Mouse (Mus musculus): ENCODE data around the gene Crk.

Crk gene

DNA sequence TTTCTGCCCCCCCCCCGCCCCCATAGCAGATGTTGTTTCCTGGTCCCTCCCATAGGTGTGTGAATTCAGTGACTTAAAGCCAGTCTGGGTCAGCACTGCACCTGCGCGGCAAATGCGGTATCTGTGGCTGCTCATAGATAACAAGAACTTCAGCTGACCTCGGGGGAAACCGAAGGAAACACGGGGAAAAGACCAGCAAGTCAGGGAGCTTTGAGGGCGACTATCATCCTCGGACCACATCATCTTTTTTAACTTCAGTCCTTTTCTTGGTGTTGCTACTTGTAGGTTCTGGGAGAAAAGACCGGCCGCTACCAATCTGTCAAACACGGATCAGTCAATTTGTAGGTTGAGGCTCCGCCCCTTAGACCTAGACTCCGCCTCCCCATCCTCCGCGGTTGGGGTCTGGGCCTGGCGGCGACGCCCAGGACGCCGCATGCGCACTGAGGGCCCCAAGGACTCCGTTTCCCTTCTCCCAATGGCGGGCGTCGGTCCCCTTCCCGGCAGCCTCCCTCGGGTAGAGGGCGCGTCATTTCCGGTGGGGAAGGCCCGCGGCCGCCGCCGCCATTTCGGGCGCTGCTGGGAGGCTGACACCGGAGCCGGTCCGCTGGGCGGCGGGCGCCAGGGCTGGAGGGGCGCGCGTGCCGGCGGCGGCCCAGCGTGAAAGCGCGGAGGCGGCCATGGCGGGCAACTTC is at the start of gene Crk:
Gene Crk, plus strand, starts transcription at position 513 of the 692 bp plus-strand sequence.
- DNase-seq (ENCODE audit: low read depth, low spot score), result peak; percentile 91

DNA sequence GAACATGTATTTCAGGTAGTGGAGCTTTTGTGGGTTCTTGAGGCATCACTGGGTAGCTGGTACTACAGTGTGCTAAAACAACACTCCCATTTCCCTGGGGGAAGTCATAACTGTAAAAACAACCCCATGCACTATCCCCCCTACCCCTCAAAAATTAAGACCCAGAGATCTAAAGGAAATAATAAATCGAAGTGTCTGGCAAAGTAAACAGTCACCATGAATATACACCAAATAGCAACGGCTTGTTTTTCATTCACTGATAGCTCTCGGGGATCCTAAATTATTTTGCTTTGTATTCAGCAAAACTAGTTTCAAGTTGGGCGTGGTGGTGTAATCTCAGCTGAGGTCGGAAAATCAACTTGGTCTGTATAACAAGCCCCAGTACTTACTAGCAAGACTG is 49.0 kb upstream of the Crk start:
- no peak for DNase-seq (ENCODE audit: low read depth, low spot score)

DNA sequence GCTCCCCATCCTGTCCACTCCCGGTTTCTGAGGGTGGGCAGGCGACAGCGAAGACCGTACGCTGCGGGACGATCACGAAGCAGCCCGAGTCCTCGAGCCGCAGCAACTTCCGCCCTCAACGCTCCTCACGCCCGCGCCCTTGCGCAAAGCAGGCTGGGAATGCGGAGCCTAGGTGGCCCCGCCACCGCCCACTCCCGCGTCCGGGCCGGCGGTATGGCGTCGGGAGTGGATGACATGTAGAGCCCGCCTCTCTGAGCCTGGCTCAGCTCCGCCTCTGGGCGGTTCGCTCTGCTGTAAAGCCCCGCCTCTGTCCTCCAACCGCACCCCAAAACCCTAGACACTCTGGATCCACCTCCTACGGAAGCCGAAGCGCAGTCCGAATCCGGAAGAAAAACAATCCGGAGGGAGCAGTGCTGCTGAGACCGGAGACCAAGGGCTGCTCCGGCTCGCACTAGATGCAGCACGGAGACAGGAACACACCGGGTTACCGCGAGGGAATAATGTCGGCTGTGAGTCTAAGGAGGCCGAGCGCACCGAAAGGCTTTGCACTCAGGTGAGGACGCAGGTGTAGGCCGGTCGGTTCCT is 48.3 kb upstream of the Crk start, which contains the start of gene Inpp5k:
Gene Inpp5k, plus strand, starts transcription at position 344 of the 585 bp plus-strand sequence.
- DNase-seq (ENCODE audit: low read depth, low spot score), result peak; percentile 96

GRCm38 (mm10) chr11:75631561-75632225 is 47.4 kb upstream of the Crk start:
- no peak for DNase-seq (ENCODE audit: low read depth, low spot score)

DNA sequence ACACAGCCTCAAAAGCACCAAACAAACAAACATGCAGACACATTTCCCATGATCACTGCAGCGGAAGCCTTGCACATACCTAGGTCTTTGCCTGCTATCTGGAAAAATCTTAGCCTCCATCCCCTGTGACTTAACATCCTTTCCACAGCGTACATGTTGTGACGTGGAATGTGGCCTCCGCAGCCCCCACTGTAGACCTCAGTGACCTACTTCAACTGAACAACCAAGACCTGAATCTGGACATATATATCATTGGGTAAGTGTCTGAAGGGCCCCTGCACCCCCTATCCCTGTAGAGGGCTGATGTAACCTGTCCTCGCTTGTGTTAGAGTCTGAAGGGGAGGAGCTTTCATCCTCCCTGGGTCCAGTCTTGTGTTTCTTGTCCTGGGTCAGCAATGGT is 46.1 kb upstream of the Crk start:
- no peak for DNase-seq (ENCODE audit: low read depth, low spot score)

DNA sequence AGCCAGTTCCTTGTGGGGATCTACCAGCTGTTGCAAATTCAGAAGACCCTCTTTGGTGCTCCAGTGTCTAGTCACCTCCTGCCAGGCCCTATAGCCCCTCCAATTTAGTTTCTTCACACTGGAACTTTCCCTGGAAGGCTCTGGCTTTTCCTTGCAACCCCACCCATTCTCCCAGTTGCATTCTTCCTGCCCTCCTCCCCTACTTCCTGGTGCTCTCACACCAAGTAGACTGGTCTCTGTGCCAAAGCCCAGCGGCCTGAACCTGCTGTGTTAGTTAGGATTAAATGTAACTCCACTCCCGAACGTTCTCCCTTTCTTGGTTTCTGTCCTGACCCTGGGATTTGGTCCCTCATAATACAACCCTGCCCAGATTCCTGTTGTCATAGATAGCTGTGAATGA is 44.3 kb upstream of the Crk start:
- DNase-seq (ENCODE audit: low read depth, low spot score), result no peak

DNA sequence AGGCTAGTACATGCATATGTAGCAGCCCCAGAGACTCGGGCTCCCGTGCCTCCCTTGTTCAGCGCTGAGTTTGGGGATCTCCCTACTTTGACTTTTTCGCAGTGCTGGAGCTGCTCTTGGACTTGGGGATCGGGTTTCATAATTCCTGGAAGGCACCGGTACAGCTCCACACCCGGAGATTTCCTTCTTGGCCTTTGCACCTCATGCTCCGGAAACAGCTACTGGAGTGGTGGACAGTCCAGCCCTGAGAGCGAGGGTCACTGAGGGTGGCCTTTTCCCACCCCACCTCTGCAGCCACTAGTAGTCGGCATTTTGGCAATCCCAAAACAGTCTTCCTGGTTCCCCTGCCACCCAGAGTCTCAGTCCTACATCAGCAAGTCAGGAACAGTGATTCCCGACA is 43.7 kb upstream of the Crk start:
- DNase-seq (ENCODE audit: low read depth, low spot score), result no peak

GRCm38 (mm10) chr11:75643323-75643722 is 35.7 kb upstream of the Crk start:
- DNase-seq (ENCODE audit: low read depth, low spot score), result no peak

DNA sequence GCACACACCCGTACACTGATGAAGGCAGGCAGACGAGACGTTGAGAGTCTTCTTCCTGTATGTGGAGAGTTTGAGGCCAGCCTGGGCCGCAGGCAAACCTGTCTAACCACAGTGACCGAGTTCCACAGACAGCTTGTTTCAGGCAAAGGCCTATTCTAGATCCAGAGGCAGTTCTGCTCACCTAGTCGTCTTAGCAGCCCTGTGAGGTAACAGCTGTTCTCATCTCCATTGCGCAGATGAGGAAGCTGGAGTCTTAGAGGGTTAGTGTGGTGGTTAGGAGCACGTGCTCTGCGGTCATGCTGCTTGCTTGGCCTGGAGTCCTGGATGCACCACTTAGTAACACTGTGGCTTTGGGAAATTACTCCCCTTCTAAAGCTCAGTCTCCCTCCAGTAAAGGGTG is 34.4 kb upstream of the Crk start:
- no peak for DNase-seq (ENCODE audit: low read depth, low spot score)

GRCm38 (mm10) chr11:75647681-75648211 is 31.3 kb upstream of the Crk start:
- no peak for DNase-seq (ENCODE audit: low read depth, low spot score)

GRCm38 (mm10) chr11:75649155-75649561 is 29.9 kb upstream of the Crk start:
- DNase-seq (ENCODE audit: low read depth, low spot score), result no peak

DNA sequence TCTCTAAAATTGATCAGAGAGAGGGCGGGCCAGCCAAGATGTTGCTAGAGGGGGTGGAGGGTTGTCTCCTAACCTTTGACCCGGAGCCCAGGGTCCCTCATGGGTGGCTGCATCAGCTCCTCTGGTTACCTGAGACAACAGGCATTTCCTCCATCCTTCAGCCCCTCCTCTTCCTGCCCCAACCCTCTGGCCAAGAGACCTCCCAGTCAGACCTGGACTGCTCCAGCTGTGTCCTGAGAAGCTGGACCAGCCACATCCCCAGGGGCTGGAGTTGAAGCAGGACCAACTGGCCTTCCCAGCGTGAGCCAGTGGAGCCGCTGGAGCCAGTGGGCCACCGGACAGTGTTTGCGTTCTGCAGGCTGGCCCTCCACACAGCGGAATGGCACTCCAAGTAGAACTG is 28.7 kb upstream of the Crk start, which contains the start of gene Myo1c:
Gene Myo1c, plus strand, starts transcription at position 194 of the 400 bp plus-strand sequence.
- no peak for DNase-seq (ENCODE audit: low read depth, low spot score)

DNA sequence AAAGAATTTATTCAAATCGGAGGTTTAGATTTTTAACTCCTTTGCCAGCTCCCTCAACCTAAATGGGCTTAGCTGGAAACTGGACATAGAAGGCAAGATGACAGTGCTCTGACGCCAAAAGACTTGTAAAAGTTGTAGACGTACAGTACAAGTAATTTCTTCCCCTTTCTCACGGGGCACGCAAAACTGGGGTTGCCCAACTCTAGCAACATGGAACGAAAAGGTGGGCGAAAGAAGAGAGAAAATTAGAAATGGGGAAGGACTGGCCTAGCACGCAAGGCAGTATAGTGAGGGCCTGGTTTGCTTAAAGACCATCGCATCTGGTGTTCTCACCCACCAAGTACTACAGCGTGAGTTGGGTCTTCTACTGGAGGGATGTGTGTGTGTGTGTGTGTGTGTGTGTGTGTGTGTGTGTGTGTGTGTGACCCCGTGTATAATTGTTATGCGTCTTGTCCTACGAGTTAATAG is 28.1 kb upstream of the Crk start:
- no peak for DNase-seq (ENCODE audit: low read depth, low spot score)

- no peak for DNase-seq (ENCODE audit: low read depth, low spot score)
These were observed 27.4 kb upstream of the Crk start for GRCm38 (mm10) chr11:75651426-75652221.

GRCm38 (mm10) chr11:75652222-75652941 is 26.7 kb upstream of the Crk start:
- no peak for DNase-seq (ENCODE audit: low read depth, low spot score)

GRCm38 (mm10) chr11:75652942-75653684 is 25.9 kb upstream of the Crk start:
- DNase-seq (ENCODE audit: low read depth, low spot score), result no peak

DNA sequence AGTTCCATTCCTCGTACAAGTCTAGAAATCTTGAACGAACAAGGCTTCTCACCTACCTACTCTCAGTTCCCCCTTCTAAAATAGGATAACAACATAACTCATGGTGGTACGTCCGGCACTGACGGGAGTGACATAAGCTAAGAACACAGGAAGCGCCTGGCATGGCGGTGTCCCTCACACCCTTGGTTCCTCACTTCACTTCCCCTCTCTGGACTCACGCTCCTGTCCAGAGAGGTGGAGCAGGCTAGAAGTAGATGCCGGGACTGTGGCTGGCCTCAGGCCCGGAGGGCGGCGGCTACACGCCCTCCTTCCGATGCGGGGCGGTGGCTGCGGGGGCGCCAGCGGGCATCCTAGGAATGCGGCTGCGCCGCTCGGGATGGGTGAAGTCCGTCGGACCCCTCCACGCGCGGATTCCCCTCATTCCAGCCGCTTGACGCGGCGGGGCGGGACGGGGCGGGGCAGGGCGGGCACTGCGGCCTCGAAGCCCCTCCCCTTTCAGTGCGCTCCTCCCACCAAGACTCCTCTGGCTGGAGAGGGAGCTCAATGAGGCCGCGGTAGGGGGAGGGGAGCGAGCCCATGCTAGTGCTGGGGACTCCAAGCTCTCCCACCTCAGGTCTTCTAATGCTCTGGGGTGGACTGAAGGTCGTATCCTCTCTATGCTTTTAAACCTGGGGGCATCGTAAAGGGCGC is 25.1 kb upstream of the Crk start:
- no peak for DNase-seq (ENCODE audit: low read depth, low spot score)

DNA sequence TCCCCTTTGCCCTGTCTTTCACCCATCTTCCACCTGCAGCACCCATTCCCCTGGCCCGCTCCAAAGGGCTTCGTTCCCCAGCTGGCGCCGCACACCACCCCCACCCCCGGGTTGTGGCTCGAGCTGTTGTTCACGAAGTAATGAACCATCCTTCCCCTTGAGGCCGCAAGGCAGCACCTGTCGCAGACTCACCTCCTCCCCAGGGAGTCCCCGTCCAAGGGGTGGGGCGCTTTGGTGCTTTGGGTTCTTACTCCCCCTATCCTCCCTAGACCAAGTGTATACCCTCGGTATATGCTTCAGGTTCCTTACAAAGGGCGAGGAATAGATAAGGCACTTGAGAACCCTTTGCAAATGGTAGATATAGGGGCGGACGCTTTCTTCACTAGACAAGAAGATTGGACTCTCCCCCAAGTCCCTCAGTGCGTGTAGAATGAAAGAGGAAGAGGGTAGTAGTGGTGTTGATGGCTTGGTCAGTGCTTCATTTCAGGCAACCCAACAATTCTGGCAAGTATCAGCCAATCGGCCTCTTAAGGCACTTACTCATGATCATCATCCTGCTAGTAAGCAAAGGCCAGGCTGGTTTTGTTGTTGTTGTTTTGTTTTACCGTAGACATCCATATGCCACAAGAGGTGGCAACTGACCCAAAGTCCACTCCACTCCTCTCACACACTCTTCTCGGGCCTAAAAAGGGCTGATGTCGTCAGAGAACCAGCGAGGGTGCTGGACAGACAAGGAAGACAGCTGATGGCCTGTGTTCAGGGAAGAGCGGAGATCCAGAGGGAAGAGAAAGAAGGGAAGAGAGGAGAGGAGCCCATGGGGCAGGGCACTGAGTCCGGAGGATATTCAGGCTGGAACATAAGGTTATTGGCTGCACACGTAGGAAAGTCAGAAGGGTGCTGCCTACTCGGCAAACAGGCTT is 24.3 kb upstream of the Crk start:
- DNase-seq (ENCODE audit: low read depth, low spot score), result no peak

Data from brain, embryonic 18.5 days (tissue).